Mouse (Mus musculus): ENCODE measurements around the gene Cebpa.

Cebpa gene

GRCm38 (mm10) chr7:35118841-35119413, at the start of gene Cebpa:
Cebpa (plus strand) TSS chr7:35119293.
- peak; percentile 84 to 93 for DNase-seq (ENCODE audit: low spot score in 2 of 2)

DNA sequence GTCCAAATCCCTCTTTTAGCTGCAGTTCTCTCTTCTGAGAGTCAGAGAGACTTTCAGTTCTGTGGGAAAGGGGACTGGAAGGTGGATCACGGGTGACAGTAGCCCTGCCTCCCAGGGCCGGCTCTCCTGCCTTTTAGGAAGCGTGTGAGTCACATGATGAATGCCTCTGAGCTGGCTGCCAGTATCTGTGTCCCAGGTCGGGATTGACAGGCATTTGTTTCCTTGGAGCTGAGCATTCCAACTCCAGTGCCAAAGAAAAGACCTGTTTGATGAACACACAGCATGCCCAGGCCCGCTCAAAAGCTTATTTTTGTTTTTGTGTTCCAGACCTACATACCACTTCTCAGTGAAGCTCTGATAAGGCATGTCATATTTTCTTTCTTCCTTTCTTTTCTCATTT, 42.4 kb upstream of the Cebpa start:
- no peak for DNase-seq (ENCODE audit: low spot score in 2 of 2)

GRCm38 (mm10) chr7:35080843-35081338, 38.2 kb upstream of the Cebpa start:
- DNase-seq (ENCODE audit: low spot score in 2 of 2) = no peak

DNA sequence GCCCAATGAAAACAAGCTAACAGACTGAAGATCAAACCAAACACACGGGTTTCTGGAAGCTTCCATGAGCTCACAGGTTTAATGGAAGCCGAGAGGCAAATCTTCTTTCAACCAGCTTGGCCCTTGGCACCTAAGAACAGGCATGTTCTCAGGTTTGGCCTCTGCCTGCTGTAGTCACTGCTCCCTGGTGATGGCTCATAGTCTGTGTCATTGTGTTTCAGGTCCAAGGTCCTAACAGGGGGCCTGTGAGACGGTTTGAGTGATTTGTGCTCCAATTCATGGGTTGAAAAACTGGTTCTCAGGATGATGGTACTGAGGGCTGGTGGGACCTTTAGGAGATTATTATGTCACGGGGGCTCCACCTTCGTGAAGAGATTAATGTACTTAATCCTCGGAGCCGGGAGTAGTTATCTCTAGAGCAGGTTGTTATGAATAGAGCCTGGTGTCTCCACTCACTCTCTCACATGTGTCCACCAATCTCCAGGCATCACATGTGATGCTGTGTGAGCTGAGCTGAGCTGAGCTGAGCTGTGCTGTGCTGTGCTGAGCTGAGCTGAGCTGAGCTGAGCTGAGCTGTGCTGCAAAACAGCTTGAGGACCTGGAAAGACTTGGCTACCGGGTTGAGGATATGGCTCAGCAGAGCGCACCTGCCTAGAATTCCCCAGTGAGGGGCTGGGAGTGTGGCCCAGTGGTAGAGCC, 37.5 kb upstream of the Cebpa start:
- no peak for DNase-seq (ENCODE audit: low spot score in 2 of 2)

DNA sequence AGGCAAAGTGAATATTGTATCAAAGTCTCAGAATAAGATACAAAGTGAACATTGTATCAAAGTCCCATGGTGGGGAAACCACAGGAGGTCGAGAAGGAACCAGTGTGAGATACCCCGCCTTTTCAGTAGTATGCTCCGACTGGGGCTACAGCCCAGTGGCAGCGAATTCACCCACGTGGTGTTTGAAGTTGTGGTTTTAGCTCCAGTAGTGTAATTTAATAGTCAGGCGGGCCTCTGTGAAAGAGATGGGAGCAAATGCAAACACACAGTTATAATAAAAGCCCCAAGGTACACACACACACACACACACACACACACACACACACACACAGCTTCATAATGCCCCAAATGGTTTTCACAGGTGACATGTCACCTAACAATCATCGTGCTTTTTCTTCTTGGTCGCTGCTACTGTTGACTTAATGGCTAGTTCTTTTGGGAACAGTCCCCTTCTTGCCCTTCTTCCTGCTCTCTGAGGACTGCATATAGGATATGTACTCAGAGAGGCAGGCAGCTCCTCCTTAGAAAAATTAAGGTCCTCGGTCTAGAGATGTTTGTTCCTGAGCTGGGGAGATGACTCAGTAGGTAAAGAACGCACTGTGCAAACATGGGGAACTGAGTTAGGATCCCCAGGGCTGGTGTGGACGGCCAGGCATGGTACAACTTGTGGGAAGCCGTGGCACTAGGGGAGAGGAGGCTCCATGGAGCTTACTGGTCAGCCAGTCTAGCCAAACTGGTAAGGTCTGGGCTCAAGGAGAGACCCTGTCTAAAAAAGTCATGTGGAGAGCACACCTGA, 34.3 kb upstream of the Cebpa start:
- DNase-seq (ENCODE audit: low spot score in 2 of 2) = no peak

GRCm38 (mm10) chr7:35086271-35086861, 32.7 kb upstream of the Cebpa start:
- DNase-seq (ENCODE audit: low spot score in 2 of 2) = peak in 1 of 2 experiments; percentile 49

DNA sequence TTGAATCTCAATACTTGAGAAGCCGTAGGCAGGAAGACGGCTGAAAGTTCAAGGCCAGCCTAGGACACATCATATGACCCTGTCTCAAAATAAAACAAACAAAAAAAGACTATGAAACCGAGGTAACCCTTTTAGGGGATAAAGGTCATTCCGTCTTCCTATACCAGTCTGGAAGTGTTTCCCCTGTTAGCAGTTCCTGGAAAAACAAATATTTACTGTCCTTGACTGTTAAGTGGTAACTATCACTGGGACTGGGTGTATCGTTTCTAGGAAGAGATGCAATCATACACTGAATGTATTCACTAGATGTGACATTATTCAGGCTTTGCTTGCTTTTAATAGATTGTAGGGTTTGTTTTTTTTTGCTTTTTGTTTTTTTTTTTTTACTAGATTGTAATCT, 28.5 kb upstream of the Cebpa start:
- no peak for DNase-seq (ENCODE audit: low spot score in 2 of 2)

DNA sequence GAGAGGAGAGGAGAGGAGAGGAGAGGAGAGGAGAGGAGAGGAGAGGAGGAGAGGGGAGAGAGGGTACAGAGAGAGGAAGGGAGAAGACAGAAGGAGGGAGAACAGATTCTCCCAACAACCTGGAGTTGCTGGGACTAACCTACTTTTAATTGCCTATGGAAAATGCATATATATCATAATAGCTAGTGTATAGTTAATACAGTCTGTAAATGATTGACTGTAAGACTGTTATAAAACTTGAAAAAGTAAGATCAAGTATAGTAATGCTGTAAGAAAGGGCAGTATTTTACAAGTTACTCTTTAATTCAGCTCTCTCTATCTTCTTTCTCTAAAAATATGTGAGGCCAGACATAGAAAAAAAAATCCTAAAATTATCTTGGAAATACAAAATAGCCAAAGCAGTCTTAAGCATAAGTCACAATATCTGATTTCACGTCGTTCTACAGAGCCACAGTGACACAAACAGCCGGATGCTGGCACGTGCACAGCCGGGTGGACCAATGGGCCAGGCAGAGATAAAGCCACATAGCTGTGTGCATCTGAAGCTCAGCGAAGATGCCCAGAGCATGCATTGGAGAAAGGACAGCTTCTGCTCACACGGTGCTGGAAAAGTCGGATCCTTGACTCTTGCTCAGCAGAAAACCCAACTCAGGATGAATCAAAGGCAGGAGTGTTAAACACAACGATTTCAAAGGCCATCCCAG, 24.0 kb upstream of the Cebpa start:
- DNase-seq (ENCODE audit: low spot score in 2 of 2) = no peak

DNA sequence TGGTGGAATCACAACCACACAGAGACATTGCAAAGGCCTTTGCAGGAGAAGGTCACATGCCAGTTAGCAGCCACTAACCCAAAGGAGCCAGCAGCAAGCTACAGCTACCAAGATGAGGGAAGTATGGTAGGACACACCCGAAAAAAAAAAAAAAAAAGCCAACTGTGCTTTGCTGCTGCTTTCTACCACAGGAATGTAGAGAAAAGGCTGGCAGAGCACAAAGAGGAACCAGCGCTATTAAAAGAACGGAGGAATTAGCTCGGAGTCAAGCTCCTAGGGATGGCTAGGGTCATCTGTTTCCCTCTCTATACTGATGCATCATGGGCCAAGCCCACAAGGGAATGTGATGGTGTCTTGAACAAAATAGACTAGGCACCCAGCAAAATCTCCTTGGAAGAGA, 20.3 kb upstream of the Cebpa start:
- DNase-seq (ENCODE audit: low spot score in 2 of 2) = no peak

GRCm38 (mm10) chr7:35099528-35099927, 19.6 kb upstream of the Cebpa start:
- DNase-seq (ENCODE audit: low spot score in 2 of 2) = no peak

GRCm38 (mm10) chr7:35106614-35107013, 12.5 kb upstream of the Cebpa start:
- no peak for DNase-seq (ENCODE audit: low spot score in 2 of 2)

DNA sequence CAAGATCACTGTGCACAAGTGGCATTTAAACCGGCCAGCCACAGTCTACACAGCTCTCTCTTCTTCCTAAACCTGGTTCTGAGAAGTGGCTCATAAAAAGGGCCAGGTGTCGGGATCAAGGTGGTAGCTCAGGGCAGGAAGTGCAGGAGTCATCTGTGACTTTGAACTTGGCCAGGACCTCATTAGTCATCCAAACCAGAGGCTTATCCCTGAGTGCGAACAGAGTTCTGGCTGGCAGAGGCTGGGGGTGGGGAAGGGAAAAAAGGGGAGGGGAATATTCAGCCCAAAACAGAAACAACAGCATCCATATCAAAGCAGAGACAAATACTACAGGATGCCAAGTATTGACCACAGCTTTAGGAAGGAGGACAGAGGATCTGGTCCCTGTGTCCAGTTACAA, 11.5 kb upstream of the Cebpa start:
- DNase-seq (ENCODE audit: low spot score in 2 of 2) = no peak

GRCm38 (mm10) chr7:35108046-35108445, 11.0 kb upstream of the Cebpa start:
- DNase-seq (ENCODE audit: low spot score in 2 of 2) = no peak

DNA sequence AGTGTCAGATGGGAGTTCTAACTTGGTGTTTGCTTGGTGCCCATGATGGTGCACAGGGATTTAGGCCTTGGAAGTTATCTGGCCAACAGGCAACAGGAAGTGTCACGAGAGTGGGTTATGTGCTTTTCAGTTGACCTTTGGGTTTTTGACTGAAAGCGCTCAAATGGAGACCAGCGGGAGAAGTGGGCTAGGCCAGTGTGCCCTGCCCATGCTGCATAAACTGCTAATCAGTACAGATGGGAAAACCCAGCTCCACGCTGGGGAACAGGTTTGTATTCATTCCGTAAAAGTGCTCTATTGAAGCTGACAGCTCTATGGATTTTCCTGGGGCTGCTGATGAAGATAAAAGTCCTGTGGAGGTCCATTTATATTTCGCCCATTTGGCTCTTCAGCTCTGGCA, 10.4 kb upstream of the Cebpa start:
- DNase-seq (ENCODE audit: low spot score in 2 of 2) = no peak

DNA sequence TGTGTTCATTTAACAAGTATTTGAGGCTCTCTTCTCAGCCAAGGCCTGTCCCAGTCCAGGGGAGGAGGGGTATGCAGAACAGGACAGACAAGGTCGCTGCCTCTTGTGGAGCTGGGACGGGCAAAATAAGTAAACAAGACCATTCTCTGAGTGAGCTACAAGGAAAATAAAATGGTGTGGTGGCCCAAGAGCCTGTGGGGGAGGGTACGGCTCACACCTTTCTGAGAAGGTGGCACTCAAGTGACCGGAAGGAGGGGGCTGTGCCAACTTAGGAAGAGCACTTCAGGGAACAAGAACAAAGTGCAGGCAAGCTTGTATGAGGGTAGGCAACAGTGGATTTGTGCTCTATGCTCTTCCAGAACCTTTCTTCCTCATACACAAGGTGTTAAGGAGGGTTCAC, 6.0 kb upstream of the Cebpa start:
- DNase-seq (ENCODE audit: low spot score in 2 of 2) = no peak

GRCm38 (mm10) chr7:35113721-35114120, 5.4 kb upstream of the Cebpa start:
- DNase-seq (ENCODE audit: low spot score in 2 of 2) = no peak

- no peak for DNase-seq (ENCODE audit: low spot score in 2 of 2)
Measured at GRCm38 (mm10) chr7:35116524-35116923, 2.6 kb upstream of the Cebpa start.

- no peak for DNase-seq (ENCODE audit: low spot score in 2 of 2)
Measured at GRCm38 (mm10) chr7:35117052-35117451, 2.0 kb upstream of the Cebpa start.

GRCm38 (mm10) chr7:35117761-35118098, 1.4 kb upstream of the Cebpa start:
- no peak for DNase-seq (ENCODE audit: low spot score in 2 of 2)

DNA sequence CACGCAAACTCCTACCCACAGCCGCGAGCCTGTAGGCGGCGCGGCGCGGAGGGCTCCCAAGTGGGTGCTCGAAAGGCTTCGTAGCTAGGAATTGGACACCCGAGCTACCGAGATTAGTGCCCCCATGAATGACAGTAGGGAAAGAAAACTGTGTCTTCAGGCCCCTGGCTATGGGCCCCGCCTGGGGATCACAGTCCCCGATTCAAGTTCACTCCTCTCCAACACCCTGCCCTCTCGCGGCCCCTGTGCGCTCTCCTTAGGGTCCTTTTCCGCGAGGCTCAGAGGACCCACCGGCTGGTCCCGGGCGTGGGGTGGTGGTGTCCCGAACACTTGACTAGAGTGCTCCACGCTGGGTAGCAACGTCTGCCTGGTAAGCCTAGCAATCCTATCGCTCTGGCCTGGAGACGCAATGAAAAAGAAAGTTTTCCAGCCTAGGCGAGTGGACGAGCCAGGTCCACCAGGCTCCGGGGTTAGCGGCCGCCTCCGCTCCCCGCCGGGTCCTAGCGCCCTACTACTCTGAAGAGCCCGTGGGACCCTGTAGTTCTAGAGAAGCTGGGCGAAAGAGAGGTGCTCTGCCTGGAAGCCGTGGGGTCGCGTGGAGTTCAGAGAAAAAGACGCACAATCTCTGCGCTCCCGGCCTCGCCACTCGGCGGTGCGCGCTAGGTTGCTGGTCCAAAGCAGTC, 853 bp upstream of the Cebpa start:
- peak in 1 of 2 experiments; percentile 59 for DNase-seq (ENCODE audit: low spot score in 2 of 2)

DNA sequence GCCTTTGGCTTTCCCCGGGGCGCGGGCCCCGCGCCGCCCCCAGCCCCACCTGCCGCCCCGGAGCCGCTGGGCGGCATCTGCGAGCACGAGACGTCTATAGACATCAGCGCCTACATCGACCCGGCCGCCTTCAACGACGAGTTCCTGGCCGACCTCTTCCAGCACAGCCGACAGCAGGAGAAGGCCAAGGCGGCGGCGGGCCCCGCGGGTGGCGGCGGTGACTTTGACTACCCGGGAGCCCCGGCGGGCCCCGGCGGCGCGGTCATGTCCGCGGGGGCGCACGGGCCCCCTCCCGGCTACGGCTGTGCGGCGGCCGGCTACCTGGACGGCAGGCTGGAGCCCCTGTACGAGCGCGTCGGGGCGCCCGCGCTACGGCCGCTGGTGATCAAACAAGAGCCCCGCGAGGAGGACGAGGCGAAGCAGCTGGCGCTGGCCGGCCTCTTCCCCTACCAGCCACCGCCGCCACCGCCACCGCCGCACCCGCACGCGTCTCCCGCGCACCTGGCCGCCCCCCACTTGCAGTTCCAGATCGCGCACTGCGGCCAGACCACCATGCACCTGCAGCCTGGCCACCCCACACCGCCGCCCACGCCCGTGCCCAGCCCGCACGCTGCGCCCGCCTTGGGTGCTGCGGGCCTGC, 533 bp downstream of the Cebpa start:
- DNase-seq (ENCODE audit: low spot score in 2 of 2) = peak in 1 of 2 experiments; percentile 29

All from left cerebral cortex, adult 9 months (tissue).